Mouse (Mus musculus) CH12.LX (cell line): ENCODE results near the gene Cnot2. TPM values are rescaled to one million over a fixed set of nuclear protein-coding genes. Genes with fewer than 3 reads are reported as not detected.

Experiments used
- DNase-seq: peaks from one replicate; pipeline ENCODE4 v3.0.0-alpha.2; 2013; ENCODE audit errors: extremely low read depth
- H3K27ac ChIP-seq: 2 replicates; pipeline ENCODE4 v1.5.1; 2012; ENCODE audit warnings: low read depth, mild to moderate bottlenecking, control low read depth, moderate library complexity; ENCODE audit not compliant: insufficient read depth
- H3K27me3 ChIP-seq: replicated peaks from 2 replicates; pipeline ENCODE3; 2012; ENCODE audit warnings: inconsistent platforms
- H3K36me3 ChIP-seq, 2 experiments: replicated peaks in 1 of 2; 2 replicates each; pipeline versions ENCODE3 to v1.6.1; 2012; ENCODE audit warnings: inconsistent platforms in 1 of 2, low read length in 1 of 2, mild to moderate bottlenecking in 1 of 2, mixed read lengths in 1 of 2, moderate library complexity in 1 of 2; ENCODE audit not compliant: control insufficient read depth in 1 of 2, insufficient read depth in 1 of 2
- H3K4me1 ChIP-seq, 2 experiments: 2 replicates each; pipeline ENCODE4 v1.6.1; 2012; ENCODE audit warnings: inconsistent platforms in 1 of 2, moderate library complexity in 1 of 2; ENCODE audit not compliant: insufficient read depth in 2 of 2, control insufficient read depth in 1 of 2
- H3K4me2 ChIP-seq: 2 replicates; pipeline ENCODE4 v1.6.1; 2012; ENCODE audit warnings: low read depth, mild to moderate bottlenecking, control low read depth; ENCODE audit not compliant: poor library complexity, insufficient read depth, severe bottlenecking
- H3K4me3 ChIP-seq, 3 experiments: fragments of 150-350 bp in 1 of 3; sonication (generic) in 1 of 3; replicated peaks in 1 of 3; 2 replicates each; pipeline versions ENCODE3 to v1.5.1; 2011 to 2012; ENCODE audit warnings: low read depth in 2 of 3, low read length in 2 of 3, mild to moderate bottlenecking in 2 of 3, moderate library complexity in 2 of 3, control low read depth in 1 of 3, improper control_type of control experiment in 1 of 3, inconsistent platforms in 1 of 3, mixed read lengths in 1 of 3; ENCODE audit not compliant: poor library complexity in 1 of 3
- H3K79me2 ChIP-seq: replicated peaks from 2 replicates; pipeline ENCODE4 v1.6.1; 2012; ENCODE audit warnings: mild to moderate bottlenecking, moderate library complexity; ENCODE audit not compliant: control insufficient read depth, poor library complexity, insufficient read depth, severe bottlenecking; ENCODE audit errors: extremely low read depth
- H3K9ac ChIP-seq: 2 replicates; pipeline ENCODE4 v1.6.1; 2012; ENCODE audit warnings: low read depth, mild to moderate bottlenecking, control low read depth, moderate library complexity; ENCODE audit not compliant: insufficient read depth
- H3K9me3 ChIP-seq: replicated peaks from 2 replicates; pipeline ENCODE3; 2012; ENCODE audit warnings: low read length, inconsistent platforms, mixed read lengths
- BHLHE40 ChIP-seq: IDR thresholded peaks from 2 replicates; pipeline ENCODE4 v1.6.1; 2011; ENCODE audit warnings: mild to moderate bottlenecking, low read depth, low read length, improper control_type of control experiment
- CHD1 ChIP-seq: IDR thresholded peaks from 2 replicates; pipeline ENCODE4 v1.6.1; 2012; ENCODE audit warnings: low read depth, low read length, improper control_type of control experiment, inconsistent platforms
- CTCF ChIP-seq, 2 experiments: IDR thresholded peaks in 1 of 2; conservative IDR thresholded peaks in 1 of 2; 2 replicates each; pipeline ENCODE4 v1.5.1; 2011 to 2012; ENCODE audit warnings: low read depth in 2 of 2, low read length in 2 of 2, improper control_type of control experiment in 1 of 2, inconsistent platforms in 1 of 2, mild to moderate bottlenecking in 1 of 2, moderate library complexity in 1 of 2
- E2F4 ChIP-seq: IDR thresholded peaks from 2 replicates; pipeline ENCODE4 v1.6.1; 2011; ENCODE audit warnings: low read depth, low read length, improper control_type of control experiment; ENCODE audit not compliant: insufficient replicate concordance
- ETS1 ChIP-seq: conservative IDR thresholded peaks from 2 replicates; pipeline ENCODE4 v1.6.1; 2012; ENCODE audit warnings: low read depth, mild to moderate bottlenecking, inconsistent platforms, low read length, improper control_type of control experiment, moderate library complexity
- GABPA ChIP-seq: IDR thresholded peaks from 2 replicates; pipeline ENCODE4 v1.6.1; 2012; ENCODE audit warnings: low read depth, low read length, improper control_type of control experiment, inconsistent platforms; ENCODE audit not compliant: insufficient replicate concordance
- HCFC1 ChIP-seq: IDR thresholded peaks from 2 replicates; pipeline ENCODE4 v1.6.1; 2012; ENCODE audit warnings: low read depth, mild to moderate bottlenecking, inconsistent platforms, low read length, improper control_type of control experiment
- IRF4 ChIP-seq: IDR thresholded peaks from 2 replicates; pipeline ENCODE4 v1.6.1; 2014; ENCODE audit warnings: low read depth, mild to moderate bottlenecking, inconsistent platforms, low read length, improper control_type of control experiment
- JUN ChIP-seq: IDR thresholded peaks from 2 replicates; pipeline ENCODE4 v1.6.1; 2011; ENCODE audit warnings: low read depth, mild to moderate bottlenecking, low read length, improper control_type of control experiment, moderate library complexity; ENCODE audit not compliant: insufficient read depth
- MEF2A ChIP-seq: IDR thresholded peaks from 2 replicates; pipeline ENCODE4 v1.6.1; 2014; ENCODE audit warnings: low read depth, mild to moderate bottlenecking, inconsistent platforms, low read length, improper control_type of control experiment, borderline replicate concordance
- RAD21 ChIP-seq: IDR thresholded peaks from 2 replicates; pipeline ENCODE4 v1.6.1; 2011; ENCODE audit warnings: low read depth, mild to moderate bottlenecking, low read length, improper control_type of control experiment, moderate library complexity
- RCOR1 ChIP-seq: conservative IDR thresholded peaks from 2 replicates; pipeline ENCODE4 v1.6.1; 2012; ENCODE audit warnings: low read depth, mild to moderate bottlenecking, inconsistent platforms, low read length, improper control_type of control experiment
- SMC3 ChIP-seq: IDR thresholded peaks from 2 replicates; pipeline ENCODE4 v1.6.1; 2011; ENCODE audit warnings: low read depth, low read length, improper control_type of control experiment
- TCF12 ChIP-seq: IDR thresholded peaks from 2 replicates; pipeline ENCODE4 v1.6.1; 2014; ENCODE audit warnings: low read depth, mild to moderate bottlenecking, inconsistent platforms, low read length, improper control_type of control experiment
- UBTF ChIP-seq: IDR thresholded peaks from 2 replicates; pipeline ENCODE4 v1.6.1; 2012; ENCODE audit warnings: low read depth, mild to moderate bottlenecking, inconsistent platforms, low read length, improper control_type of control experiment, moderate library complexity
- ZC3H11A ChIP-seq: IDR thresholded peaks from 2 replicates; pipeline ENCODE4 v1.6.1; 2012; ENCODE audit warnings: low read depth, mild to moderate bottlenecking, inconsistent platforms, low read length, improper control_type of control experiment
- ZKSCAN1 ChIP-seq: IDR thresholded peaks from 2 replicates; pipeline ENCODE4 v1.6.1; 2012; ENCODE audit warnings: low read depth, inconsistent platforms, low read length, improper control_type of control experiment, borderline replicate concordance
- ZMIZ1 ChIP-seq: IDR thresholded peaks from 2 replicates; pipeline ENCODE4 v1.6.1; 2012; ENCODE audit warnings: low read depth, mild to moderate bottlenecking, inconsistent platforms, low read length, improper control_type of control experiment
- ZNF384 ChIP-seq: IDR thresholded peaks from 2 replicates; pipeline ENCODE4 v1.6.1; 2012; ENCODE audit warnings: low read depth, low read length, improper control_type of control experiment, inconsistent platforms
- dilution Hi-C: fragments of 300-500 bp; cut with MboI; formaldehyde crosslinking; loops from 2 replicates; pipeline ENCODE4 v1.14.3; 2020; ENCODE audit warnings: low sequenced_read_pairs; ENCODE audit not compliant: extremely low pct_unique_long_range_greater_than_20kb, extremely low pct_ligation_motif_present
- in situ Hi-C: fragments of 300-500 bp; cut with MboI; formaldehyde crosslinking; loops from 3 replicates; pipeline ENCODE4 v1.14.3; 2019; ENCODE audit warnings: low sequenced_read_pairs, low pct_ligation_motif_present, low pct_unique_long_range_greater_than_20kb, mixed read lengths
- polyA plus RNA-seq: library from polyadenylated mRNA; unstranded; fragments of >175 nt; gene quantifications from 2 replicates; pipeline ENCODE4 v1.2.1, GENCODE M21; 2012; ENCODE audit warnings: low read depth; ENCODE audit not compliant: insufficient read length
- total RNA-seq, 2 experiments: library from RNA; depleted of rRNA; stranded (reverse); fragments of 300-350 nt in 1 of 2; fragments of >200 nt in 1 of 2; gene quantifications; 2 replicates each; pipeline ENCODE4 v1.2.3; 2012 to 2014

The Cnot2 gene
- total and polyA plus RNA-seq, 3 experiments = 69.5 to 150 (median 97.0) TPM

GRCm38 (mm10) chr10:116543061-116543460 lies 38.2 kb downstream of the Cnot2 start:
- no peak overlapping the region for H3K4me2 ChIP-seq
- in situ Hi-C loops = no loop called here
- no peak overlapping the region for H3K4me3 ChIP-seq
- peaks cover 38% of the 10 kb centered on the region for H3K79me2 ChIP-seq
- no peak for DNase-seq
- H3K27ac ChIP-seq = no peak overlapping the region
- TF ChIP-seq RCOR1 (no peak), BHLHE40 (no peak), GABPA (no peak), E2F4 (no peak), ZMIZ1 (no peak), RAD21 (no peak), ZC3H11A (no peak), JUN (no peak), IRF4 (no peak), CTCF (conservative IDR thresholded peaks at IDR 0.05 in 1 of 2, IDR thresholded peaks at IDR 0.05 in 1 of 2; ENCODE audit: low read depth in 2 of 2, low read length in 2 of 2) (no peak), HCFC1 (no peak), ZKSCAN1 (no peak), UBTF (no peak), ETS1 (no peak), SMC3 (no peak), ZNF384 (no peak), TCF12 (no peak), CHD1 (no peak), MEF2A (no peak)
- H3K27me3 ChIP-seq = no peaks in the 10 kb centered on the region
- H3K9me3 ChIP-seq = no peaks in the 10 kb centered on the region
- H3K4me1 ChIP-seq = peaks cover 2 to 30% of the 10 kb centered on the region in 2 experiments; a peak in 2 of 4 replicates
- dilution Hi-C loops = no loop called here
- H3K36me3 ChIP-seq = peaks cover 3 to 32% of the 10 kb centered on the region in 2 experiments
- no peak overlapping the region for H3K9ac ChIP-seq

DNA sequence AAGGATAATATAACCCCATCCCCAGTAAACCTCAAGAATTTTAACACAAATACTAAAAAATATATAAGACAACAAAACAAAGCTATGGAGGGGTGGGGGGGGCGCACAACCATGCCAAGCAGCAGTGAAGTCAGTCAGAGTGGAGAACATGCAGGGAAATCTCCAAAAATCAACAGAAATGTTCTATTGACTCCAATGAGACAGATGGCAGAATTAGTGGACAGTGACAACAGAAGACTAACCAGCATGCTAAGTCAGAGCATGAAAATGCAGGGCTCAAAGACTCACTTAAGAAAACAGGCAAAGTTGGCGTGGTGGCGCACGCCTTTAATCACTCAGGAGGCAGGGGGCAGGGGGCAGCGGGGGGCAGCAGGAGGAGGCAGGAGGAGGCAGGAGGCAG lies 40.6 kb downstream of the Cnot2 start:
- in situ Hi-C loops (no loop called here), dilution Hi-C loops (no loop called here)
- Histone ChIP-seq H3K27ac (no peak overlapping the region), H3K4me3 (no peak overlapping the region), H3K9ac (no peak overlapping the region), H3K9me3 (no peaks in the 10 kb centered on the region), H3K4me2 (no peak overlapping the region), H3K79me2 (peaks cover 36% of the 10 kb centered on the region), H3K4me1 (peaks cover 0 to 20% of the 10 kb centered on the region in 2 experiments; a peak in 2 of 4 replicates), H3K36me3 (peaks cover 3 to 39% of the 10 kb centered on the region in 2 experiments), H3K27me3 (no peaks in the 10 kb centered on the region)
- no peak for DNase-seq
- no peak for TF ChIP-seq UBTF
